Mouse (Mus musculus): Measurements from ENCODE around the gene Slc52a3. TPM values are rescaled to one million over a fixed set of nuclear protein-coding genes. Genes with fewer than 3 reads are reported as not detected.

The Slc52a3 gene
- 1.6 and 2.2 TPM in 2 replicates for polyA plus RNA-seq (2021; fragmentation: Nextera tagmentation)
- long read RNA-seq, experiment 1, transcript Slc52a3-201 (5 exons, 2,669 nt), result major isoform, 6 of 7 reads
- long read RNA-seq, experiment 1, partial matches to known transcripts, result 0 of 7 reads
- long read RNA-seq, experiment 1, other reads (novel, unspliced or antisense), result 0 of 7 reads
- long read RNA-seq, experiment 2, partial matches to known transcripts, result 0 of 2 reads
- long read RNA-seq, experiment 2, other reads (novel, unspliced or antisense), result 1 of 2 reads

DNA sequence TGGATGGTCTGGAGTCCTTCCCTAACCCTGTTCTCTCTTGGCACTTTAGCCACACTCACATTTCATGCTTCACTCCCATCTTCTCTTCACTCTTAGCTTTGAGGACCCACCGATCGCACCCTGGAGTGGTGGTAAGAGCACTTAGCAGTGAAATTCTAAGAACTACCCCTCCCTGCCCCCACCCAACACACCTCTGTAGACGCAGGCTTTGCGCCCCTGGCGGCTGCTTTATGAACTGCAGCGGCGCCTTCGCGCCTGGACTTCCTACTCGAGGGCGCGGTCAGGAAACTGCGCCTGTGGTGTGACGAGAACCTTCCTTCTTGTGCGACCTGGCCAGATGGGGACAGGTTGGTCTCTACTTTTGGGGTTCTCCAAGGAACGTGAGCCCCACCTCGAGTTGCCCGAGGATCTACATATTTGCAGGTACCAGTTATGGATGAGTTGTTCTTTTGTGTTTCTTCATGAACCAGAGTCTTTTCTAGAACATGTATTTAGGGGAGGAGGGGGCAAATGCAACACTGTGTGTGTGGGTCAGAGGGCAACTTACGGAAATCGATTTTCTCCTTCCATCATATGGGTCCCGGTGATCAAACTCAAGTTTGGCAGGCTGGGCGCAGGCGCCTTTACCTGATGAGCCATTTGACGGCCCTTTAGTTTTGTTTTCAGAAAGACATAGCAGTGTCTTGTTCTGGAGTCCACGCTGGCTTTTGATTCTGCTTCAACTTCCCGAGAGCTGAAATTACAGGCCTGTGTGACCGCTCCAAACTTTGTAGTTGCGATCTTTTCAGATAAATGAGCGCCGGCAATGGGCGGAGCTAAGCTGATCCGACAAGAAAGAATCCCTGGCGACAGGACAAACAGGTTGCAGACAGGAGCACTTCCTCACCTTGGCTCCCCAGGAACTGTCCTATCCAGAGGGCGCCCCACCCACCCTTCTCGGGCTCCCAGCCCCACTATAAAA is at the start of gene Slc52a3:
Gene Slc52a3, plus strand, starts transcription at position 283 of the 961 bp plus-strand sequence.

DNA sequence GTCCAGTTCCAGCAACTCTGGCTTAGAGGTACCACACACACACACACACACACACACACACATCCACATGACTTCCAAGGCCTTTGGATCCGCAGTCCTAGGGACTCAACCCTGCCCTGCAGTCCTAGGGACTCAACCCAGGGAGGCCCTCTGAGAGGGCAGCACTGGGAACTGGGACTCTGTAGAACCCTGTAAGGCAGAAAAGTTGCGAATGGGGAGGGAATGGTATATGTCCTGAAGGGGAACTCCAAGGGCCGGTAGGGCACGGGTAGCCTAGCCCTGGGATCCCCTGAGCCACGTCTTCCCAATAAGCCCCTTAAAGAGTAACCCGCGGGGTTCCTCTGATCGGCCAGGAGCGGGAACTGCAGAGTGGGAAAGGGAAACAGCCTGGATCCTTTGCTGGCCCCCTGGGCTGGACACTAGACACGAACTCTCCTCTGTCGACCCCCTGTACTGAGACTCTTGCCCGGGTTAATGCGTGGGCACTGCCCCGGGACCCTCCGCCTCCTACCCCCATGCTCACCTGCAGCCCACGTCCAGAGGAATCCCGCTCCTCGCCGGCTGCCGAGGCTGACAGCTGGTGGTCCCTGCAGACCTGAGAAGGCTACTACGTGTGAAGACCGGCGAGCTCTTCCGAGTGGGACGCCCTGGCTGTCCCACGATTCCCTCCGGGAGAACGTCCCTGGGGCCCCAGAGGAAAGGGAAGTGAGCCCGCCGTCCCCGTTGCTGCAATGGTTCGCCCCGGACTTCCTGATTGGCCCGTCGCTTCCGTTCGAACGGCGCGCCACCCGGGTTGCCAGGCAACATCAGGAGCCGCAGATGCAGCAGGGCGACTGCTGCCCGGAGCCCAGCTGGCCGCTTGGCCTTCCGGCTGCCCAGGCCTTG is 16.6 kb upstream of the Slc52a3 start, which contains the start of gene Fam110a:
Gene Fam110a, minus strand, starts transcription at position 750 of the 885 bp plus-strand sequence.

Other genes starting within 250 kb of the Slc52a3 start
- gene Rspo4, start 153.6 kb upstream of the Slc52a3 start, polyA plus RNA-seq (2021; fragmentation: Nextera tagmentation), result 0.06 and 0.11 TPM in 2 replicates
- gene Angpt4, start 85.3 kb upstream of the Slc52a3 start, polyA plus RNA-seq (2021; fragmentation: Nextera tagmentation), result 0.06 TPM in 1 of 2 replicates, not detected in the other
- 8.9 and 10.1 TPM in 2 replicates for gene Fam110a, start 16.3 kb upstream of the Slc52a3 start, polyA plus RNA-seq (2021; fragmentation: Nextera tagmentation)
- gene Scrt2, start 85.0 kb downstream of the Slc52a3 start, polyA plus RNA-seq (2021; fragmentation: Nextera tagmentation), result 1.4 and 4.0 TPM in 2 replicates
- 31.5 and 44.8 TPM in 2 replicates for gene Srxn1, start 109.0 kb downstream of the Slc52a3 start, polyA plus RNA-seq (2021; fragmentation: Nextera tagmentation)
- gene Tcf15, start 147.1 kb downstream of the Slc52a3 start, polyA plus RNA-seq (2021; fragmentation: Nextera tagmentation), result 2.1 TPM in 1 of 2 replicates, not detected in the other
- gene Csnk2a1, start 230.3 kb downstream of the Slc52a3 start, polyA plus RNA-seq (2021; fragmentation: Nextera tagmentation), result 169 and 236 TPM in 2 replicates